Mouse (Mus musculus): ENCODE results near the gene Ppt2.

- TF ChIP-seq CTCF (IDR thresholded peaks at IDR 0.05; ENCODE audit: low read depth, low read length): no peak
- no peak for TF ChIP-seq POLR2A (IDR thresholded peaks at IDR 0.05; ENCODE audit: borderline replicate concordance, low read depth, low read length)
Observed at GRCm38 (mm10) chr17:34661121-34661591, 32.8 kb upstream of the Ppt2 start.

Data from bone marrow macrophage, adult 2 months (primary cell).